8 mouse cellular contexts compared by ENCODE assay signal in the genomic region with DNA sequence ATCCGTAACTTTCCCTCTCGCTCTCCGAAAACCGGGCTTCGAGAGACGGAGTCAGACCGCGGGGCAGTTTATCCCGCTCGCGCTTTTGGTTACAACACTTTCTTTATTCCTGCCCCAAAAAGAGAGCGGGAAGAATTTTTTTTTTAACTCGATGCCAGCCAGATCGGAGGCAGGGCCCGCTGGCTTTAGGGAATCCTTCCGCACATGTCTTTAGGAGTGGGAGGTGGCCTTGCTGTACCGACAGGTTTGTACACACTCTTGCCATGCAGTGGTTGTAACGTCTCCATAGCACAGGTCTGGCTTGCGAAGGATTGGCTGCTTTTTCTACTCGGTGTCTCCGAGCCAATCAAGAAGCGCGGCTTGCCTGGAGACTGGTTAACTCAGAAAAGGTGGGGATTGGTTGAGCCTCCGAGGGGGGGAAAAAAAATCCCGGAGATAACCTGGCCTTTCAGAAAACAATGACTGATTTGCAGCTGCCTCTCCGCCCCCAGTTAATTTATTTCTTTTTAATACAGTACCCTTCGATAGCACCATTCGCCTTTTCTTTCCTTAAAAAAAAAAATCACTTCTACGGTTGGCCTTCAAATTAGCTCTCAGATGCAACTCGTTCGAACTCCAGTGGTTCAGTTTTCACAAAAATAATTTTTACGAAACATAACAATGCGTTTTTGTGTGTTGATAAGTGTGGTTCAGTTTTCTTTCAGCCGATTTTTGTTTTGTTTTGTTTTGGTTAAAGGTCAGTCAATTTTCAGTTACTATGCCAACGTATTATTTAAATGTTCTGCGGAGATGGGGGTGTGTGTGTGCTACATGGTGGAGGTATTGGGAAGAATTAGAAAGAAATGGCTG. TPM values are rescaled to one million over a fixed set of nuclear protein-coding genes. Genes with fewer than 3 reads are reported as not detected.
DNase-seq lines count a peak whose midpoint lies in the region; ATAC-seq and TF ChIP-seq lines count a peak whose summit lies in the region.

No protein-coding gene starts in this region.

- no peaks in the 10 kb centered on the region for H3K27me3 ChIP-seq in forebrain, postnatal 0 days (ENCODE audit: insufficient read depth, low read length)
- no peaks in the 10 kb centered on the region for H3K27me3 ChIP-seq in lung, embryonic 14.5 days (ENCODE audit: insufficient read depth, low read length)

- H3K9me3 ChIP-seq in forebrain, postnatal 0 days (ENCODE audit: low read length): no peaks in the 10 kb centered on the region
- no peaks in the 10 kb centered on the region for H3K9me3 ChIP-seq in lung, embryonic 14.5 days (ENCODE audit: low read depth, low read length)

- peak overlapping the region; percentile 80 for H3K4me2 ChIP-seq in forebrain, postnatal 0 days (ENCODE audit: low read depth)
- peak overlapping the region; percentile 83 for H3K4me2 ChIP-seq in lung, embryonic 14.5 days

- no peaks in the 10 kb centered on the region for H3K36me3 ChIP-seq in forebrain, postnatal 0 days (ENCODE audit: insufficient read depth)
- H3K36me3 ChIP-seq in lung, embryonic 14.5 days (ENCODE audit: insufficient read depth): no peaks in the 10 kb centered on the region

- no peak for TF ChIP-seq CTCF in forebrain, postnatal 0 days (IDR thresholded peaks at IDR 0.05; ENCODE audit: low read depth)
- no peak for TF ChIP-seq CTCF in lung, embryonic 14.5 days (IDR thresholded peaks at IDR 0.05; ENCODE audit: low read depth)

- intact Hi-C loops in heart, postnatal 36 days (cut with DNase I): loop anchor here (5.0 to 10.0 kb wide), 3 partner anchors 172 to 273 kb away; a partner anchor contains a TSS

- H3K9ac ChIP-seq in forebrain, postnatal 0 days: peak overlapping the region; percentile 99
- peak overlapping the region; percentile 100 for H3K9ac ChIP-seq in lung, embryonic 14.5 days

- H3K27ac ChIP-seq in forebrain, postnatal 0 days (ENCODE audit: low read depth, low read length): peak overlapping the region; percentile 100
- H3K27ac ChIP-seq in lung, embryonic 14.5 days (ENCODE audit: low read depth): peak overlapping the region; percentile 100

- ATAC-seq in forebrain, postnatal 0 days: peak; percentile 92
- ATAC-seq in lung, embryonic 14.5 days (ENCODE audit: insufficient read depth): peak; percentile 88
- ATAC-seq in neutrophil, adult 5-6 weeks (ENCODE audit: extremely low read depth, insufficient number of reproducible peaks, low FRiP score, poor library complexity, severe bottlenecking): peak; percentile 91

- no peaks in the 10 kb centered on the region for H3K4me1 ChIP-seq in forebrain, postnatal 0 days (ENCODE audit: insufficient read depth)
- H3K4me1 ChIP-seq in lung, embryonic 14.5 days (ENCODE audit: insufficient read depth): peaks cover 9% of the 10 kb centered on the region; the same call in 1 of the 2 replicates

- DNase-seq in MEL-GATA-1-ER (ENCODE audit: extremely low read depth, low read depth): peak; percentile 98
- peak; percentile 78 for DNase-seq in cerebellum, adult 8-10 months
- DNase-seq in forebrain, postnatal 0 days: peak; percentile 94
- peak; percentile 76 to 83 for DNase-seq in heart, postnatal 36 days
- DNase-seq in layer of hippocampus, adult 18-20 months (ENCODE audit: low spot score in 2 of 2): peak; percentile 83 to 93
- DNase-seq in lung, embryonic 14.5 days: peak; percentile 95
- DNase-seq in testis, postnatal 14 days (ENCODE audit: low spot score): peak; percentile 93

- WGBS in forebrain, postnatal 0 days: 2% methylated on average over 36 of the region's 36 CpGs
- WGBS in lung, embryonic 14.5 days: 3% methylated on average over 36 of the region's 36 CpGs

- H3K4me3 ChIP-seq in forebrain, postnatal 0 days (ENCODE audit: low read depth, low read length): peak overlapping the region; percentile 78
- peak overlapping the region; percentile 94 for H3K4me3 ChIP-seq in lung, embryonic 14.5 days (ENCODE audit: low read depth, low read length)

RNA-seq across cellular contexts. Expression of a gene that starts 1.7 kb away (rescaled TPM):
- total RNA-seq in forebrain, postnatal 0 days (2014; rRNA removed): 27.4 and 37.7 TPM in 2 replicates
- 5.5 and 8.6 TPM in 2 replicates for polyA plus RNA-seq in forebrain, postnatal 0 days (2015; fragmentation: Nextera tagmentation; extraction: Ambion mirVana)
- 10 to 100 TPM; 13.5 to 14.6 TPM for total RNA-seq in heart, postnatal 36 days (2021)
- total RNA-seq in layer of hippocampus, adult 18-20 months (2021): 1 to 10 TPM; 8.4 to 9.3 TPM
- polyA plus RNA-seq in lung, embryonic 14.5 days (2014; fragmentation: Nextera tagmentation; extraction: Ambion mirVana): 33.0 and 33.2 TPM in 2 replicates
- total RNA-seq in neutrophil, adult 5-6 weeks (2017): 88.0 and 102 TPM in 2 replicates

Comparison
In these comparisons a context has a peak if more than half of its experiments do, and no peak if none do; other contexts are left out.
1. Peak in every context shown above with its lines: DNase-seq, ATAC-seq, H3K4me3 ChIP-seq and H3K27ac ChIP-seq.